Mouse (Mus musculus) MEL (cell line): ENCODE data around the gene Ptprr. TPM values are rescaled to one million over a fixed set of nuclear protein-coding genes. Genes with fewer than 3 reads are reported as not detected.

Source experiments
- DNase-seq: peaks from one replicate; pipeline ENCODE4 v3.0.0; 2011; ENCODE audit warnings: low read depth, low spot score
- H3K27ac ChIP-seq: 2 replicates; pipeline ENCODE4 v1.5.1; 2012; ENCODE audit warnings: low read depth, mild to moderate bottlenecking, control low read depth, low read length, moderate library complexity; ENCODE audit not compliant: control insufficient read depth
- H3K27me3 ChIP-seq, 2 experiments: fragments of 150-350 bp in 1 of 2; sonication (generic) in 1 of 2; 2 replicates each; pipeline ENCODE4 v1.6.1; 2012; ENCODE audit warnings: low read length in 2 of 2, mild to moderate bottlenecking in 2 of 2, improper control_type of control experiment in 1 of 2, moderate library complexity in 1 of 2; ENCODE audit not compliant: insufficient read depth in 2 of 2, control insufficient read depth in 1 of 2
- H3K36me3 ChIP-seq, 2 experiments: 2 replicates each; pipeline ENCODE4 v1.6.1; 2012 to 2014; ENCODE audit warnings: low read length in 2 of 2, improper control_type of control experiment in 1 of 2, inconsistent platforms in 1 of 2, mild to moderate bottlenecking in 1 of 2; ENCODE audit not compliant: insufficient read depth in 2 of 2, control insufficient read depth in 1 of 2
- H3K4me1 ChIP-seq, 2 experiments: fragments of 150-350 bp in 1 of 2; sonication (generic) in 1 of 2; 2 replicates each; pipeline ENCODE4 v1.6.1; 2012; ENCODE audit warnings: low read length in 2 of 2, improper control_type of control experiment in 1 of 2, mild to moderate bottlenecking in 1 of 2; ENCODE audit not compliant: insufficient read depth in 2 of 2, control insufficient read depth in 1 of 2
- H3K4me3 ChIP-seq, 2 experiments: fragments of 150-350 bp in 1 of 2; sonication (generic) in 1 of 2; 2 replicates each; pipeline ENCODE4 v1.5.1; 2012; ENCODE audit warnings: low read depth in 2 of 2, low read length in 2 of 2, mild to moderate bottlenecking in 2 of 2, moderate library complexity in 2 of 2, control low read depth in 1 of 2, improper control_type of control experiment in 1 of 2; ENCODE audit not compliant: control insufficient read depth in 1 of 2, insufficient read depth in 1 of 2
- H3K79me2 ChIP-seq: 2 replicates; pipeline ENCODE4 v1.6.1; 2012; ENCODE audit warnings: mild to moderate bottlenecking, low read length, moderate library complexity; ENCODE audit not compliant: control insufficient read depth, poor library complexity, insufficient read depth
- H3K9ac ChIP-seq: 2 replicates; pipeline ENCODE4 v1.6.1; 2012; ENCODE audit warnings: low read depth, mild to moderate bottlenecking, control low read depth, low read length, moderate library complexity; ENCODE audit not compliant: control insufficient read depth, poor library complexity, severe bottlenecking
- H3K9me3 ChIP-seq: fragments of 150-350 bp; sonication (generic); replicated peaks from 2 replicates; pipeline ENCODE4 v1.6.1; 2012; ENCODE audit warnings: mild to moderate bottlenecking, low read length, improper control_type of control experiment, moderate library complexity; ENCODE audit not compliant: insufficient read depth
- CTCF ChIP-seq, 3 experiments: IDR thresholded peaks in 2 of 3; conservative IDR thresholded peaks in 1 of 3; 2 replicates each; pipeline ENCODE4 v1.5.1; 2011 to 2012; ENCODE audit warnings: low read length in 3 of 3, low read depth in 2 of 3, mild to moderate bottlenecking in 2 of 3, improper control_type of control experiment in 1 of 3, inconsistent platforms in 1 of 3, mixed read lengths in 1 of 3, moderate library complexity in 1 of 3; ENCODE audit not compliant: control insufficient read depth in 1 of 3, insufficient read depth in 1 of 3, poor library complexity in 1 of 3, severe bottlenecking in 1 of 3
- JUND ChIP-seq: IDR thresholded peaks from 2 replicates; pipeline ENCODE4 v1.6.1; 2011; ENCODE audit warnings: low read depth, mild to moderate bottlenecking, improper control_type of control experiment, low read length
- MAX ChIP-seq: IDR thresholded peaks from 2 replicates; pipeline ENCODE4 v1.6.1; 2011; ENCODE audit warnings: low read length, improper control_type of control experiment
- MXI1 ChIP-seq: IDR thresholded peaks from 2 replicates; pipeline ENCODE4 v1.6.1; 2011; ENCODE audit warnings: mild to moderate bottlenecking, low read depth, low read length, improper control_type of control experiment
- RAD21 ChIP-seq: IDR thresholded peaks from 2 replicates; pipeline ENCODE4 v1.6.1; 2011; ENCODE audit warnings: mild to moderate bottlenecking, low read depth, low read length, improper control_type of control experiment
- SMC3 ChIP-seq: IDR thresholded peaks from 2 replicates; pipeline ENCODE4 v1.6.1; 2011; ENCODE audit warnings: low read depth, low read length, improper control_type of control experiment
- USF1 ChIP-seq: IDR thresholded peaks from 2 replicates; pipeline ENCODE4 v1.6.1; 2014; ENCODE audit warnings: low read depth, mild to moderate bottlenecking, inconsistent platforms, low read length, improper control_type of control experiment, moderate library complexity
- ZC3H11A ChIP-seq: IDR thresholded peaks from 2 replicates; pipeline ENCODE4 v1.6.1; 2012; ENCODE audit warnings: low read depth, mild to moderate bottlenecking, inconsistent platforms, low read length, improper control_type of control experiment
- polyA plus RNA-seq, 2 experiments: library from polyadenylated mRNA; stranded (reverse) in 1 of 2; unstranded in 1 of 2; fragments of >175 nt in 1 of 2; fragments of >200 nt in 1 of 2; gene quantifications; 2 replicates each; pipeline versions ENCODE4 v1.2.1 to v1.2.4; 2012; ENCODE audit warnings: low replicate concordance in 2 of 2, low read depth in 1 of 2; ENCODE audit not compliant: insufficient read length in 2 of 2, insufficient read depth in 1 of 2, missing spikeins in 1 of 2
- total RNA-seq: library from RNA; depleted of rRNA; stranded (reverse); fragments of 300-350 nt; gene quantifications from 2 replicates; pipeline ENCODE4 v1.2.3, GENCODE M21; 2012; rRNA removed

Ptprr gene
- total and polyA plus RNA-seq, 3 experiments = not detected

GRCm38 (mm10) chr10:116319246-116319645 is 301.2 kb downstream of the Ptprr start:
- DNase-seq = peak; percentile 43
- Histone ChIP-seq H3K4me1 (no peaks in the 10 kb centered on the region), H3K9ac (no peak overlapping the region), H3K36me3 (no peaks in the 10 kb centered on the region), H3K79me2 (no peaks in the 10 kb centered on the region), H3K27me3 (no peaks in the 10 kb centered on the region), H3K27ac (no peak overlapping the region), H3K9me3 (no peaks in the 10 kb centered on the region), H3K4me3 (no peak overlapping the region)
- TF ChIP-seq ZC3H11A (no peak), USF1 (no peak), MAX (no peak), SMC3 (peak; percentile 48), CTCF (IDR thresholded peaks at IDR 0.05 in 2 of 3, conservative IDR thresholded peaks at IDR 0.05 in 1 of 3; ENCODE audit: control insufficient read depth in 1 of 3, insufficient read depth in 1 of 3, low read depth in 2 of 3, low read length in 3 of 3, poor library complexity in 1 of 3, severe bottlenecking in 1 of 3) (peak; percentile 49 to 53 (median 49)), RAD21 (peak; percentile 19), MXI1 (no peak), JUND (no peak)

Other genes starting within 250 kb of the Ptprr start
- gene Tspan8, start 201.4 kb upstream of the Ptprr start, total RNA-seq = 6.4 and 6.6 TPM in 2 replicates
- gene Tspan8, start 201.4 kb upstream of the Ptprr start, polyA plus RNA-seq = 10 to 100 TPM in 1 of 2 experiments, not detected in 1; 16.9 TPM
- gene 4933416C03Rik, start 95.7 kb downstream of the Ptprr start, total RNA-seq = not detected in 2 replicates
- gene 4933416C03Rik, start 95.7 kb downstream of the Ptprr start, polyA plus RNA-seq = not detected